Comparison of ENCODE assay signal across 29 mouse cellular contexts in the genomic region with DNA sequence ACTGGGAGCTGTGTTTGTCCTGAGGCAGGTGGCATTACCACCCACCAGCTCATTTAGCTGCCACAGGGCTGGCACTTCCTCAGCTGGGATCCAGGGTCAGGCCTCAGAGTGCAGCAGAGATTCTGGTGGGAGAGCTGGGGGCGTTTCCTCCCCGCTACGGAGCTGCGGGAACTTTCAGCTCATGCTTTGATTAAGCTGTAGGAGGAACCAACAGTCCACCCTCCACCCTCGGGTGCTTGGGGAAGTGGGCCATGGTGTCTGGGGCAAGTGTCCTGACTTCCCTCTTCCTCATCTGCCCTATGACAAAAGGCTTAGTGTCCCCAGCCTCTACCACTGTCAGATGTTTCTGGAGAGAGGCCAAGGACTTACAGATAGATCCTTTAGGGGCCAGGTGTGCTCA. TPM values are rescaled to one million over a fixed set of nuclear protein-coding genes. Genes with fewer than 3 reads are reported as not detected.
DNase-seq lines count a peak whose midpoint lies in the region; ATAC-seq and TF ChIP-seq lines count a peak whose summit lies in the region.
"Had no signal": no experiment of that assay in that cellular context is flagged by ENCODE, and none has a peak within 500 bp of the region (broad histone marks: within the 10 kb centered on the region; RNA-seq: fewer than 3 reads in every experiment).

No protein-coding gene starts in this region.

- WGBS in lung, adult 2 months = 42% methylated on average over 5 of the region's 5 CpGs

- peak; percentile 47 to 50 for DNase-seq in lung, adult 18-20 months
- no peak for DNase-seq in lung, adult 2 months
- DNase-seq in lung, postnatal 4 days = peak; percentile 56 to 61
- DNase-seq in neural tube, embryonic 10.5 days (ENCODE audit: extremely low spot score, low spot score) = no peak
- DNase-seq in right cerebral cortex, adult 18-20 months = no peak
- DNase-seq: adrenal gland, postnatal 14 days; B cell, adult 2 months; cerebellum, adult 2 months; forebrain, postnatal 0 days; gastrocnemius, postnatal 14 days; heart, adult 18-20 months; heart, postnatal 10 days; kidney, postnatal 25 days; lung, embryonic 14.5 days; midbrain, embryonic 14.5 days; right cerebral cortex, postnatal 25 days; spleen, adult 18-20 months; thymus, postnatal 36 days had no signal

- no peak for TF ChIP-seq POLR2A in lung, adult 2 months (IDR thresholded peaks at IDR 0.05; ENCODE audit: borderline replicate concordance, extremely low read depth, low read depth, low read length)

- no peak for TF ChIP-seq CTCF in lung, adult 2 months (IDR thresholded peaks at IDR 0.05; ENCODE audit: insufficient read depth, low read length)

- no peaks in the 10 kb centered on the region for H3K4me1 ChIP-seq in lung, adult 2 months (ENCODE audit: control insufficient read depth, insufficient read depth, low read length)

- no peak overlapping the region for H3K4me3 ChIP-seq in lung, adult 2 months (replicated peaks; ENCODE audit: extremely low read depth, low read depth, low read length)
- H3K4me3 ChIP-seq: forebrain, embryonic 10.5 days; heart, embryonic 12.5 days; hindbrain, embryonic 12.5 days; layer of hippocampus, adult 2 months; limb, embryonic 15.5 days; neural tube, embryonic 15.5 days; stomach, embryonic 15.5 days had no signal

- peak; percentile 49 to 53; a peak in 3 of 4 replicates for ATAC-seq in hematopoietic stem cell, adult 5-6 weeks (replicated peaks in 1 of 2; ENCODE audit: insufficient read depth in 1 of 2, low FRiP score in 2 of 2, low TSS enrichment in 1 of 2, low read depth in 1 of 2, poor library complexity in 2 of 2, severe bottlenecking in 2 of 2)
- peak; percentile 49; the same call in 1 of the 2 replicates for ATAC-seq in neutrophil, adult 5-6 weeks (ENCODE audit: extremely low read depth, insufficient number of reproducible peaks, low FRiP score, poor library complexity, severe bottlenecking)
- ATAC-seq in erythroblast, adult 5-6 weeks (replicated peaks; ENCODE audit: low FRiP score, poor library complexity, severe bottlenecking) = no peak
- ATAC-seq: forebrain, postnatal 0 days; intestine, postnatal 0 days had no signal

RNA-seq across cellular contexts. Expression of a gene that starts 30.3 kb away (rescaled TPM):
- polyA plus RNA-seq in lung, adult 2 months (2012; rRNA removed) = 11.4 and 12.1 TPM in 2 replicates
- total RNA-seq in hematopoietic stem cell, adult 5-6 weeks (2017) = 15.9 and 18.2 TPM in 2 replicates
- 4.5 and 4.9 TPM in 2 replicates for total RNA-seq in neutrophil, adult 5-6 weeks (2017)
- total RNA-seq in erythroblast, adult 5-6 weeks (2015; ENCODE audit: low replicate concordance) = 137 and 171 TPM in 2 replicates
- 151 and 182 TPM in 2 replicates for total RNA-seq in erythroblast, adult 5-6 weeks (2017; ENCODE audit: low replicate concordance)

RNA-seq across cellular contexts. Expression of a gene that starts 47.8 kb away (rescaled TPM):
- 32.9 and 36.1 TPM in 2 replicates for polyA plus RNA-seq in lung, adult 2 months (2012; rRNA removed)
- 25.7 and 32.3 TPM in 2 replicates for total RNA-seq in hematopoietic stem cell, adult 5-6 weeks (2017)
- total RNA-seq in neutrophil, adult 5-6 weeks (2017) = 41.6 and 42.4 TPM in 2 replicates
- 5.6 and 7.9 TPM in 2 replicates for total RNA-seq in erythroblast, adult 5-6 weeks (2015; ENCODE audit: low replicate concordance)
- total RNA-seq in erythroblast, adult 5-6 weeks (2017; ENCODE audit: low replicate concordance) = 5.9 and 9.1 TPM in 2 replicates

Comparison
In these comparisons a context has a peak if more than half of its experiments do, and no peak if none do; other contexts are left out.
1. DNase-seq: peak in lung, adult 18-20 months (2 of 2) and lung, postnatal 4 days (2 of 2); none in lung, adult 2 months (single experiment), neural tube, embryonic 10.5 days (single experiment) and right cerebral cortex, adult 18-20 months (single experiment).